Mouse (Mus musculus) stomach, embryonic 14.5 days (tissue): ENCODE data around the gene Hemk1. TPM values are rescaled to one million over a fixed set of nuclear protein-coding genes. Genes with fewer than 3 reads are reported as not detected.

Experiments used
- ATAC-seq: fragments of 200-750 bp; cut with Nextera tagmentation; 2 replicates; pipeline ENCODE4 v1.8.0; 2017; ENCODE audit warnings: low read depth, moderate TSS enrichment; ENCODE audit not compliant: insufficient number of reproducible peaks, insufficient read depth, low FRiP score
- H3K27ac ChIP-seq: fragments of 300-500 bp; sonication (generic); 2 replicates; pipeline ENCODE4 v1.5.1; 2014; ENCODE audit warnings: mild to moderate bottlenecking, low read length, moderate library complexity, mixed read lengths
- H3K27me3 ChIP-seq: fragments of 300-500 bp; sonication (generic); 2 replicates; pipeline ENCODE4 v1.6.1; 2014; ENCODE audit warnings: low read length, control low read depth, mixed read lengths; ENCODE audit not compliant: control insufficient read depth, insufficient read depth
- H3K36me3 ChIP-seq: fragments of 300-500 bp; sonication (generic); 2 replicates; pipeline ENCODE4 v1.6.1; 2014; ENCODE audit warnings: mild to moderate bottlenecking, control low read depth, low read length, moderate library complexity, mixed read lengths; ENCODE audit not compliant: control insufficient read depth, insufficient read depth
- H3K4me1 ChIP-seq: fragments of 300-500 bp; sonication (generic); 2 replicates; pipeline ENCODE4 v1.6.1; 2014; ENCODE audit warnings: low read length, control low read depth, mixed read lengths; ENCODE audit not compliant: control insufficient read depth, insufficient read depth
- H3K4me2 ChIP-seq: fragments of 300-500 bp; sonication (generic); replicated peaks from 2 replicates; pipeline ENCODE4 v1.6.1; 2014; ENCODE audit warnings: low read depth, low read length, control low read depth
- H3K4me3 ChIP-seq: fragments of 300-500 bp; sonication (generic); 2 replicates; pipeline ENCODE4 v1.5.1; 2014; ENCODE audit warnings: low read depth, low read length, control low read depth
- H3K9ac ChIP-seq: fragments of 300-500 bp; sonication (generic); replicated peaks from 2 replicates; pipeline ENCODE4 v1.6.1; 2014; ENCODE audit warnings: low read depth, mild to moderate bottlenecking, control low read depth, low read length, moderate library complexity, mixed read lengths
- H3K9me3 ChIP-seq: fragments of 300-500 bp; sonication (generic); 2 replicates; pipeline ENCODE4 v1.6.1; 2016; ENCODE audit warnings: low read depth, low read length, control low read depth; ENCODE audit not compliant: control insufficient read depth
- WGBS: fragments of 180-500 bp; shearing (Covaris S2); extraction: QIAGEN DNeasy Blood & Tissue Kit; methylation state at CpG from one replicate; pipeline ENCODE4 v1.1.7; 2014; 5-methylcytosine and 5-hydroxymethylcytosine counted together
- polyA plus RNA-seq: library from polyadenylated mRNA; unstranded; fragments of >200 nt; fragmentation: Nextera tagmentation; extraction: Ambion mirVana; gene quantifications from 2 replicates; pipeline ENCODE4 v1.2.1, GENCODE M21; 2014

Gene Hemk1
- polyA plus RNA-seq, 1 experiment from 2014 or later: 12.4 TPM

DNA sequence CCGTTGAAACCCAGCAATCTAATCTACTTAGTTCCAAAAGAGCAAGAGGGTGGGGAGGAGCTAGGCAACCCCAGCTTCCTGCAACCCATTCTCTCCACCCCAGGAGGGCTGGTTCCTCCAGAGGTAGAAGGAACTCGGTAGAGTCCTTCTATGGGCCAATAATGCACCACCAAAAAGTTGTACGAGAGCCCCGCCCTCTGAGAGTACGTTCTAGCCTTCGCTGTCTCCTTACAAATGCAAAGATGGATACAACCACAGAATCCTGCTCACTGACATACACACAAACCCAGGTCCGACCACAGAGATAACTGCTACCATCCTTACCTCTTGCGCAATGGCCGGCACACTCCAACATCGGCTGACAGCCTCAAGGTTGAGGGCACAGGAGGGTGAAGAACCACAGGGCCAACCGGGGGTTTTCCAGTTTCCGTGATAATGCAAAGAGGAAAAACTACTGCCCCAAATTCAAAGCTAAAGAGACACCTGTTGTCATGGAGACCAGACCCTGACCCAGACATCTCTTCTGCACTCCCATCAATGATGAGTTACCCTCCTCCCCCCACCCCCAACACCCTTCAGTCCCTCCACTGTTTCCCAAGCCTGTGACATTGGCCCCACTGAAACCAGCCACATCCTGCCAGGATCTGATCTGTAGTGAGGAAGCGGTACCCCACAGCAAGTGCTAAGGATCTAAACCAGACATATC lies 57.7 kb downstream of the Hemk1 start:
- no peaks in the 10 kb centered on the region for H3K9me3 ChIP-seq
- peak overlapping the region; percentile 22 for H3K4me2 ChIP-seq
- peaks cover 15% of the 10 kb centered on the region for H3K4me1 ChIP-seq
- no peaks in the 10 kb centered on the region for H3K27me3 ChIP-seq
- 47% methylated on average over 13 of the region's 13 CpGs for WGBS
- no peaks in the 10 kb centered on the region for H3K36me3 ChIP-seq
- peak overlapping the region; percentile 68; the same call in 1 of the 2 replicates for H3K27ac ChIP-seq
- H3K4me3 ChIP-seq: no peak overlapping the region
- H3K9ac ChIP-seq: no peak overlapping the region
- 0 out of 2 replicates have a peak, but pooled peaks have one; percentile 17 for ATAC-seq

DNA sequence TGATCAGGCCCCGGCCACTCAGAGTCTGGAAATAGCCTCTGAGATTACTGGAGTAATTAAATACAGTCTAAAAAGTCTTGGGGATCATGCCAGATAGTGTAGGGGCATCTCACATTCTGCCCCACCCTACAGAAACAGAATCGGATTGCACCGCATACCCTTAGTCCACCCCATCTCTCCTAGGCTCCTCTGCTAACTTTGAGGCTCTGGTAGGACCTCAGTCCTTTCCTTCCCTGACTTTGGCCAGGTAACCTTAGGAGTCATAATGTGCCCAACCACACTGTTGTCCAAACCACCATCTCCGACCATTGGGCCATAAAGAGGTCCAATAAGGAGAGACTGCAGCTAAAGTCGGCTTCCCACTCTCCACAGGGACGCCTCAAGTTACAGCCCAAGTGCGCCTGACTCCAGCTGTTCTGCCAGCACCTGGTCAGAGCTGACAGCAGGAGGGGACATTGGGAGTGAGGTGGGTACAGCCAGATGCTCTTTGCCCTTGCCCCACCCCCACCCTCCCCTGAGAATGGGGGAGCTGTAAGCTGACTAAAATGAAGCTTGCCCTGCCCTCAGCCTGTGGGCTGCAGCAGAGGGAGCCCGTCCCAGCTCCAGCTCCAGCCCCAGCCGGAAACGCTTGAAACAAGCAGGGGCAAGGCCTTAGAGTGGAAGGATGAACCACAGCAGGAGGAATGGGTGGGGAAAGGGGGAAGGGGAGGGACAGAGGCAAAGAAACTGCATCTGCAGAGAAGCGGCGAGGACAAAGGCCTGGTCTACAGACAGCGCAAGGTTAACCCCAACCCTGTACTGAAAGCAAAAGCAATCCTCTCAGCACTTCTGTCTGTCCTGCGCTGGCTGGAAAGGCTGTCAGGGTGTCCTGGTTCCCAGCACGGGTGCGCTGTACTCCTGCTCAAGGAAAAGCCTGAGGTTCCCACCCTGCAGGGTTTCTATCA lies 58.5 kb downstream of the Hemk1 start:
- H3K4me1 ChIP-seq: peaks cover 15% of the 10 kb centered on the region
- no peaks in the 10 kb centered on the region for H3K9me3 ChIP-seq
- H3K27me3 ChIP-seq: no peaks in the 10 kb centered on the region
- no peak overlapping the region for H3K4me3 ChIP-seq
- no peaks in the 10 kb centered on the region for H3K36me3 ChIP-seq
- 20% methylated on average over 16 of the region's 16 CpGs for WGBS
- ATAC-seq: peak; percentile 64; the same call in 1 of the 2 replicates
- peak overlapping the region; percentile 22 for H3K4me2 ChIP-seq
- H3K27ac ChIP-seq: peak overlapping the region; percentile 68; the same call in 1 of the 2 replicates
- H3K9ac ChIP-seq: no peak overlapping the region; the same call in 1 of the 2 replicates

DNA sequence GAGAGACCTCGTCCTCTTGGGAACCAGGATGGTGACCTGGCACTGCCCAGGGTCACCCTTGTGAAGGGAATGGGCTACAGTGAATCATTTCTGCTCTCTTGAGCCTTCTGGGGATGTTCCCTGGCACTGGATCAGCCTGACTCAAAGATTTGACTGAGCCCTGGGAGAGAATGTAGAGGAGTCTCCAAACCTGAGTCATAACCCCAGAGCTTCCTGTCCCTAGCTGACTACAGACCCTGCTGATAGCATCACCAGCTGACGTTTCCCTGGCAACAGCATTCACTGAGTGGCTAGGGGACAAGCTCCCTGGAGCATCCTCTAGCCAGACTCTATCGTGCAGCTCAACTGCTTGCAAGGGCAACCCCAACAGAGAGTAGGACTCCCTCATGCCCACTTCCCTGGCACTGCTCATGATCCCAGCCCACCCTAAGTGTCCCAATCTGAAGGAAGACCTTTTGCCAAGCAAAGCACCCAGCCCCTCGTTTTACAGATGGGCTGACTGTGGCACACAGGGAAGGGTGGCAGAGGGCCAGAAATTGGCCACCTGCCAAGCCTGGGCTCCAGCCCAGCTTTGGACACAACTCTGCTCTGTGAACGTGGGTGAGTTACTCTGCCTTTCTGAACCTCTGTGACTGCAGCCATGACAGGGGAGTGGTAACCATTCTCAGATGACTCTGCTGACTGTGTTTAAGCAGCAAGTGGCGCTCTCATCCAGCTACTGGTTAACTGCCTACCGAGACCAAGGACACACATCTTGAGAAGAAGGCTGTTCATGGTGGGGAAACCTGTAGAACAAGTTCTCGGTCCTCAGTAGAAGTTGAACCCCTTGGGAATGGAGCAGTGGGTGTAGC lies 59.4 kb downstream of the Hemk1 start:
- no peak overlapping the region for H3K4me2 ChIP-seq
- no peak overlapping the region for H3K9ac ChIP-seq
- no peaks in the 10 kb centered on the region for H3K9me3 ChIP-seq
- peak overlapping the region; percentile 68; the same call in 1 of the 2 replicates for H3K27ac ChIP-seq
- no peak overlapping the region for H3K4me3 ChIP-seq
- 50% methylated on average over 8 of the region's 8 CpGs for WGBS
- ATAC-seq: 0 out of 2 replicates have a peak, but pooled peaks have one; percentile 20
- H3K36me3 ChIP-seq: no peaks in the 10 kb centered on the region
- peaks cover 15% of the 10 kb centered on the region for H3K4me1 ChIP-seq
- no peaks in the 10 kb centered on the region for H3K27me3 ChIP-seq

DNA sequence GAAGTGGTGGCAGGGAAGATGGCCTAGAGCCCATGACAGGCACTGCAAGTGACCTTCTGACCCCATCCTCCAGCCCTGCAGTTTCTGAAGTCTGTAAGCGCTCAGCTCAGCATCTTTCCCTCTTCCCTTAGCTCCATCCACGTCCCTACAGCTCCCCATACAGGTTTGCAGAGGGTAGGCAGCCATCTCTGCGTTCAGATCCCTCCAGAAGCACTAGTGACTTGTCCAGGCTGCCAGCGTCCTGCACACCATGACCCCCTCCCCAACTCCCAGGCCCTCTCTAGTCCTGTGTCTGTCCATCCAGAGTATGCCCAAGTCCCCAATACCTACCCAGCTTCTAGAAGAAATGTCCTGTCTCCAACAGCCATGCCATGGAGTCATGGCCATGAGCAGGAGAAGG lies 60.0 kb downstream of the Hemk1 start:
- no peak overlapping the region for H3K4me3 ChIP-seq
- H3K27ac ChIP-seq: no peak overlapping the region
- H3K4me2 ChIP-seq: no peak overlapping the region
- WGBS: 57% methylated on average over 4 of the region's 4 CpGs
- no peaks in the 10 kb centered on the region for H3K27me3 ChIP-seq
- no peak for ATAC-seq
- no peaks in the 10 kb centered on the region for H3K9me3 ChIP-seq
- no peaks in the 10 kb centered on the region for H3K36me3 ChIP-seq
- H3K9ac ChIP-seq: no peak overlapping the region
- H3K4me1 ChIP-seq: peaks cover 15% of the 10 kb centered on the region

DNA sequence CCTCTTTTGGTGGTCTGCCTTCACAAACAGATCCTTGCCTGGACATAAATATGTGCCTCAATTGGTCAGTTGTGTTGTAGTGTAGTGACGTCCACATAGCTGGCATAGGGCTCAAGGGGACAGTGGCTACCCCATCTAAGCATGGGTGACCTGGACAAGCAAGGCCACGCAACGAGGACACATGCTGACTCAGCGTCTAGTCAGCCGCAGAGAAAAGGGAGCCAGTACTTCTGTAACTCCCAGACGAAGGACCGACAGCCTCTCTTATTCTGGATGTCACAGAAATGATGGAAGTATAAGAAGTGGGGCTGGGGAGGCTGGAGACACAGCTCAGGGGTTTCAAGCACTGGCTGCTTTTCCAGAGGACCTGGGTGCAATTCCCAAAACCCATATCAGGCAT lies 60.5 kb downstream of the Hemk1 start:
- 80% methylated on average over 7 of the region's 7 CpGs for WGBS
- no peak for ATAC-seq

More for the DNA sequence above, 60.5 kb downstream of the Hemk1 start:
- Histone ChIP-seq H3K36me3 (no peaks in the 10 kb centered on the region), H3K4me3 (no peak overlapping the region), H3K4me1 (peaks cover 15% of the 10 kb centered on the region), H3K9me3 (no peaks in the 10 kb centered on the region), H3K27ac (no peak overlapping the region), H3K9ac (no peak overlapping the region), H3K27me3 (no peaks in the 10 kb centered on the region), H3K4me2 (no peak overlapping the region)

Other genes with a start within 250 kb of the Hemk1 start
- 0.88 and 1.6 TPM in 2 replicates for gene Dock3, start 106.4 kb downstream of the Hemk1 start, polyA plus RNA-seq
- 24.8 and 27.8 TPM in 2 replicates for gene Mapkapk3, start 48.5 kb downstream of the Hemk1 start, polyA plus RNA-seq
- 8.0 and 9.5 TPM in 2 replicates for gene Cish, start 42.3 kb downstream of the Hemk1 start, polyA plus RNA-seq
- 0.13 and 0.19 TPM in 2 replicates for gene 6430571L13Rik, start 2.3 kb upstream of the Hemk1 start, polyA plus RNA-seq
- 0.43 and 0.70 TPM in 2 replicates for gene Cacna2d2, start 61.3 kb upstream of the Hemk1 start, polyA plus RNA-seq
- 45.9 and 46.6 TPM in 2 replicates for gene Tmem115, start 195.6 kb upstream of the Hemk1 start, polyA plus RNA-seq
- 23.8 and 29.2 TPM in 2 replicates for gene Cyb561d2, start 203.8 kb upstream of the Hemk1 start, polyA plus RNA-seq
- 44.7 and 46.0 TPM in 2 replicates for gene Nprl2, start 203.9 kb upstream of the Hemk1 start, polyA plus RNA-seq
- gene Zmynd10, start 208.9 kb upstream of the Hemk1 start, polyA plus RNA-seq: 0.52 and 0.74 TPM in 2 replicates
- 53.6 and 54.1 TPM in 2 replicates for gene Rassf1, start 213.2 kb upstream of the Hemk1 start, polyA plus RNA-seq
- 36.2 and 40.3 TPM in 2 replicates for gene Tusc2, start 224.9 kb upstream of the Hemk1 start, polyA plus RNA-seq
- gene Hyal2, start 229.6 kb upstream of the Hemk1 start, polyA plus RNA-seq: 119 and 127 TPM in 2 replicates
- 10.3 and 12.1 TPM in 2 replicates for gene Hyal1, start 238.6 kb upstream of the Hemk1 start, polyA plus RNA-seq
- gene Naa80, start 240.5 kb upstream of the Hemk1 start, polyA plus RNA-seq: 17.3 and 19.9 TPM in 2 replicates
- 1.0 and 1.4 TPM in 2 replicates for gene Hyal3, start 242.5 kb upstream of the Hemk1 start, polyA plus RNA-seq
- 54.0 and 61.1 TPM in 2 replicates for gene Ifrd2, start 249.3 kb upstream of the Hemk1 start, polyA plus RNA-seq